8 mouse cellular contexts compared by ENCODE assay signal in the genomic region with DNA sequence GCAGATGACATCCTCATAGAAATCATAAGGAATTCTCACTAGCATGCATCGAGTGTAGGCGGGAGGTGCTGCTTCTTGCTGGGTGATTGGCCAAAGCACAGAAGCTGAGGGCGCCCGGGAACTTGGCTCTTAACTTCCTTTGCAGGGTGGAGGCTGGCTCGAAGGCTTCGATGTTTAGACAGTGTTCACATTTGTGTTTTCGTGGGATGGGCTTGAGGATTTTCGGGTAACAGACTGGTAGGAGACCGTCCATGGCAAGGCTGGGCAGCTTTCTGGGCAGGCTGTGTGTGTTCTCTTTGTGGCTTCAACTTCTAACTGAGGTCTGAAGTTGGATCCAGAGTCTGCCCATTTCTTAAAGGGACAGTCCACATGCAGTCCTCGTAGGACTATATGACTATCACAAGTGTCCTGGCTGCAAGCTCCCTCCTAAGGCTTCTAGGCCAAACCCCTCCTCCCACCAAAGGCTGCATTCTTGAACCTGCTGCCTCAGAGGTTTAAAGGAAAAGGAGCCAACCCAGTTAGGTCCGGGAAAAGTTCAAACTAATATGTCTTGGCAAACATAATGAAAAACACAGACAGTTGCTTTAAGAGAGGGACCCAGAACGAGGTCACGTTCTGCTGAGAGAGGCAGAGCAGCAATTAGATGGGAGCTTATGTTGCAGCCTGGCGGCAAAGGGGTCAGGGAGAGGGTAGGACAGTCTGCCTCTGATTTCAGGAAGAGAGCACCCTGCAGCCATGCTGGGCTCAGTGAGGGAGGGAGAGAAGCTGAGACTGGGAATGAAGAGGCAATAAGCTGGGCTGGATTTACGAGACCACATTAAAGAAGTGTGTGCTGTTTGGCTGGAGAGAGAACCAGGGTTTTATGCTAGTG.
A peak's percentile ranks its signal among the peaks of the same experiment; 100 is the strongest.
DNase-seq lines count a peak whose midpoint lies in the region; ATAC-seq and TF ChIP-seq lines count a peak whose summit lies in the region.

No protein-coding gene starts in this region.

- ATAC-seq in forebrain, postnatal 0 days = peak; percentile 86
- no peak for ATAC-seq in forebrain, embryonic 13.5 days
- ATAC-seq in frontal cortex, adult (ENCODE audit: low TSS enrichment) = peak; percentile 83
- no peak for ATAC-seq in hindbrain, embryonic 11.5 days (ENCODE audit: low FRiP score)

- no peak overlapping the region for H3K9ac ChIP-seq in forebrain, postnatal 0 days
- H3K9ac ChIP-seq in forebrain, embryonic 13.5 days = no peak overlapping the region
- no peak overlapping the region for H3K9ac ChIP-seq in hindbrain, embryonic 11.5 days (ENCODE audit: low read depth, low read length)

- H3K4me1 ChIP-seq in forebrain, postnatal 0 days (ENCODE audit: insufficient read depth) = 0 out of 2 replicates have a peak, but pooled peaks cover 8% of the 10 kb centered on the region
- H3K4me1 ChIP-seq in forebrain, embryonic 13.5 days = peaks cover 11% of the 10 kb centered on the region
- H3K4me1 ChIP-seq in hindbrain, embryonic 11.5 days (replicated peaks; ENCODE audit: control insufficient read depth, insufficient read depth, low read length) = no peaks in the 10 kb centered on the region

- no peak for TF ChIP-seq CTCF in forebrain, postnatal 0 days (IDR thresholded peaks at IDR 0.05; ENCODE audit: low read depth)

- no peak overlapping the region for H3K4me3 ChIP-seq in forebrain, postnatal 0 days (ENCODE audit: low read depth, low read length)
- no peak overlapping the region for H3K4me3 ChIP-seq in forebrain, embryonic 13.5 days
- no peak overlapping the region for H3K4me3 ChIP-seq in hindbrain, embryonic 11.5 days (ENCODE audit: low read depth, low read length)

- H3K27me3 ChIP-seq in forebrain, postnatal 0 days (ENCODE audit: insufficient read depth, low read length) = no peaks in the 10 kb centered on the region
- no peaks in the 10 kb centered on the region for H3K27me3 ChIP-seq in forebrain, embryonic 13.5 days
- no peaks in the 10 kb centered on the region for H3K27me3 ChIP-seq in hindbrain, embryonic 11.5 days (ENCODE audit: control insufficient read depth, insufficient read depth, low read length)

- H3K4me2 ChIP-seq in forebrain, postnatal 0 days (ENCODE audit: low read depth) = peak overlapping the region; percentile 3; the same call in 1 of the 2 replicates
- no peak overlapping the region for H3K4me2 ChIP-seq in forebrain, embryonic 13.5 days
- H3K4me2 ChIP-seq in hindbrain, embryonic 11.5 days (replicated peaks; ENCODE audit: low read depth, low read length) = no peak overlapping the region

- DNase-seq in forebrain, postnatal 0 days = peak; percentile 73
- peak; percentile 24 for DNase-seq in hindbrain, embryonic 11.5 days (ENCODE audit: low spot score)
- peak; percentile 18 to 29 for DNase-seq in left cerebral cortex, adult 8-10 months (ENCODE audit: low spot score in 2 of 2)
- DNase-seq in neural tube, embryonic 10.5 days (ENCODE audit: extremely low spot score, low spot score) = peak; percentile 44
- no peak for DNase-seq in spleen, adult 18-20 months
- DNase-seq in spleen, postnatal 10 days (ENCODE audit: low spot score in 2 of 2) = no peak

- H3K9me3 ChIP-seq in forebrain, postnatal 0 days (ENCODE audit: low read length) = no peaks in the 10 kb centered on the region
- no peaks in the 10 kb centered on the region for H3K9me3 ChIP-seq in forebrain, embryonic 13.5 days (replicated peaks)
- no peaks in the 10 kb centered on the region for H3K9me3 ChIP-seq in hindbrain, embryonic 11.5 days (ENCODE audit: control insufficient read depth, low read length)

- H3K36me3 ChIP-seq in forebrain, postnatal 0 days (ENCODE audit: insufficient read depth) = no peaks in the 10 kb centered on the region
- H3K36me3 ChIP-seq in forebrain, embryonic 13.5 days (ENCODE audit: poor library complexity, severe bottlenecking) = no peaks in the 10 kb centered on the region
- no peaks in the 10 kb centered on the region for H3K36me3 ChIP-seq in hindbrain, embryonic 11.5 days (ENCODE audit: control insufficient read depth, insufficient read depth, low read length)

- 26% methylated on average over 15 of the region's 15 CpGs for WGBS in forebrain, postnatal 0 days
- 42% methylated on average over 15 of the region's 15 CpGs for WGBS in forebrain, embryonic 13.5 days
- 48% methylated on average over 15 of the region's 15 CpGs for WGBS in hindbrain, embryonic 11.5 days

- peak overlapping the region; percentile 73 for H3K27ac ChIP-seq in forebrain, postnatal 0 days (ENCODE audit: low read depth, low read length)
- H3K27ac ChIP-seq in forebrain, embryonic 13.5 days = no peak overlapping the region
- H3K27ac ChIP-seq in hindbrain, embryonic 11.5 days (ENCODE audit: low read depth, low read length) = no peak overlapping the region

Comparison
In these comparisons a context has a peak if more than half of its experiments do, and no peak if none do; other contexts are left out.
1. ATAC-seq: peak in forebrain, postnatal 0 days (single experiment) and frontal cortex, adult (single experiment); none in forebrain, embryonic 13.5 days (single experiment) and hindbrain, embryonic 11.5 days (single experiment).
2. DNase-seq: peak in forebrain, postnatal 0 days (single experiment), hindbrain, embryonic 11.5 days (single experiment), left cerebral cortex, adult 8-10 months (2 of 2) and neural tube, embryonic 10.5 days (single experiment); none in spleen, adult 18-20 months (0 of 2) and spleen, postnatal 10 days (0 of 2).